Mouse (Mus musculus): ENCODE data around the gene Prc1. TPM values are rescaled to one million over a fixed set of nuclear protein-coding genes. Genes with fewer than 3 reads are reported as not detected.

Prc1 gene
- polyA plus RNA-seq, 1 experiment from 2014 or later = 158 TPM

- Histone ChIP-seq H3K9ac (ENCODE audit: low read depth, low read length) (no peak overlapping the region), H3K36me3 (ENCODE audit: control insufficient read depth, insufficient read depth, low read length) (peaks cover 61% of the 10 kb centered on the region), H3K27me3 (ENCODE audit: control insufficient read depth, insufficient read depth, low read length) (no peaks in the 10 kb centered on the region), H3K27ac (ENCODE audit: low read depth, low read length) (no peak overlapping the region), H3K4me3 (ENCODE audit: low read length) (no peak overlapping the region), H3K4me2 (replicated peaks; ENCODE audit: low read depth, low read length) (no peak overlapping the region), H3K9me3 (ENCODE audit: control insufficient read depth, low read length) (peaks cover 2% of the 10 kb centered on the region; the same call in 1 of the 2 replicates), H3K4me1 (ENCODE audit: control insufficient read depth, insufficient read depth, low read length) (no peaks in the 10 kb centered on the region)
- 87% methylated on average over 10 of the region's 10 CpGs for WGBS
- ATAC-seq (ENCODE audit: low FRiP score, low TSS enrichment) = no peak
Observed at GRCm38 (mm10) chr7:80280032-80280431, 14.2 kb upstream of the Prc1 start.

- H3K36me3 ChIP-seq (ENCODE audit: control insufficient read depth, insufficient read depth, low read length) = peaks cover 64% of the 10 kb centered on the region
- H3K4me1 ChIP-seq (ENCODE audit: control insufficient read depth, insufficient read depth, low read length) = no peaks in the 10 kb centered on the region
- H3K9me3 ChIP-seq (ENCODE audit: control insufficient read depth, low read length) = no peaks in the 10 kb centered on the region
- no peaks in the 10 kb centered on the region for H3K27me3 ChIP-seq (ENCODE audit: control insufficient read depth, insufficient read depth, low read length)
- no peak overlapping the region for H3K9ac ChIP-seq (ENCODE audit: low read depth, low read length)
- H3K27ac ChIP-seq (ENCODE audit: low read depth, low read length) = no peak overlapping the region
- H3K4me2 ChIP-seq (replicated peaks; ENCODE audit: low read depth, low read length) = no peak overlapping the region
- no peak overlapping the region for H3K4me3 ChIP-seq (ENCODE audit: low read length)
- 92% methylated on average over 2 of the region's 2 CpGs for WGBS
- ATAC-seq (ENCODE audit: low FRiP score, low TSS enrichment) = no peak
Observed at GRCm38 (mm10) chr7:80280998-80281397, 13.3 kb upstream of the Prc1 start.

- ATAC-seq (ENCODE audit: low FRiP score, low TSS enrichment) = no peak
- H3K4me2 ChIP-seq (replicated peaks; ENCODE audit: low read depth, low read length) = no peak overlapping the region
- no peak overlapping the region for H3K27ac ChIP-seq (ENCODE audit: low read depth, low read length)
- H3K27me3 ChIP-seq (ENCODE audit: control insufficient read depth, insufficient read depth, low read length) = no peaks in the 10 kb centered on the region
- H3K36me3 ChIP-seq (ENCODE audit: control insufficient read depth, insufficient read depth, low read length) = peaks cover 64% of the 10 kb centered on the region
- H3K4me3 ChIP-seq (ENCODE audit: low read length) = no peak overlapping the region
- 92% methylated on average over 3 of the region's 3 CpGs for WGBS
- H3K9ac ChIP-seq (ENCODE audit: low read depth, low read length) = no peak overlapping the region
- H3K4me1 ChIP-seq (ENCODE audit: control insufficient read depth, insufficient read depth, low read length) = no peaks in the 10 kb centered on the region
- no peaks in the 10 kb centered on the region for H3K9me3 ChIP-seq (ENCODE audit: control insufficient read depth, low read length)
Observed at GRCm38 (mm10) chr7:80281646-80282045, 12.6 kb upstream of the Prc1 start.

GRCm38 (mm10) chr7:80283226-80283918 is 10.9 kb upstream of the Prc1 start:
- H3K9ac ChIP-seq (ENCODE audit: low read depth, low read length) = no peak overlapping the region
- no peak overlapping the region for H3K4me3 ChIP-seq (ENCODE audit: low read length)
- no peaks in the 10 kb centered on the region for H3K27me3 ChIP-seq (ENCODE audit: control insufficient read depth, insufficient read depth, low read length)
- H3K36me3 ChIP-seq (ENCODE audit: control insufficient read depth, insufficient read depth, low read length) = peaks cover 67% of the 10 kb centered on the region
- ATAC-seq (ENCODE audit: low FRiP score, low TSS enrichment) = no peak
- no peaks in the 10 kb centered on the region for H3K9me3 ChIP-seq (ENCODE audit: control insufficient read depth, low read length)
- no peaks in the 10 kb centered on the region for H3K4me1 ChIP-seq (ENCODE audit: control insufficient read depth, insufficient read depth, low read length)
- WGBS = 88% methylated on average over 3 of the region's 3 CpGs
- H3K27ac ChIP-seq (ENCODE audit: low read depth, low read length) = no peak overlapping the region
- no peak overlapping the region for H3K4me2 ChIP-seq (replicated peaks; ENCODE audit: low read depth, low read length)

DNA sequence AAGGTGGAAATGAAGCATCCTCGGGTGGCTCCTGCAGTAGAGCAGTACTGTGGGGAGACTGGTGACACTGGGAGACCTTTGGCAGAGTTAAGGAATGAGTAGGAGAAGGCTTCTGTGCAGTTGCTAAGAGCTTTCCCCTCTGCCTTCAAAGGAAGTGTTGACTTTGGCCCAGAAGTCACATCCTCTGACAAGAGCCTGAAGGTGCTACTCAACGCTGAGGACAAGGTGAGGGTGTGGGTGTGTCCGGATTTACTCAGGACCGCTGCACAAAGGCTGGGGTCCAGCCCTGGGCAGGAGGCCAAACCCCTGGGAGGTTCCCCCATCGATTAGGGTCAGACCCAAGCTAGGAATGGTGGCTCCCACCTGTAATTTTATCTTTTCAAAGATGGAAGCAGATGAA is 9.9 kb upstream of the Prc1 start:
- no peak overlapping the region for H3K9ac ChIP-seq (ENCODE audit: low read depth, low read length)
- no peak overlapping the region for H3K4me2 ChIP-seq (replicated peaks; ENCODE audit: low read depth, low read length)
- no peaks in the 10 kb centered on the region for H3K27me3 ChIP-seq (ENCODE audit: control insufficient read depth, insufficient read depth, low read length)
- H3K27ac ChIP-seq (ENCODE audit: low read depth, low read length) = no peak overlapping the region
- ATAC-seq (ENCODE audit: low FRiP score, low TSS enrichment) = no peak
- WGBS = 86% methylated on average over 5 of the region's 5 CpGs
- no peak overlapping the region for H3K4me3 ChIP-seq (ENCODE audit: low read length)
- no peaks in the 10 kb centered on the region for H3K4me1 ChIP-seq (ENCODE audit: control insufficient read depth, insufficient read depth, low read length)
- H3K9me3 ChIP-seq (ENCODE audit: control insufficient read depth, low read length) = no peaks in the 10 kb centered on the region
- H3K36me3 ChIP-seq (ENCODE audit: control insufficient read depth, insufficient read depth, low read length) = peaks cover 61% of the 10 kb centered on the region

DNA sequence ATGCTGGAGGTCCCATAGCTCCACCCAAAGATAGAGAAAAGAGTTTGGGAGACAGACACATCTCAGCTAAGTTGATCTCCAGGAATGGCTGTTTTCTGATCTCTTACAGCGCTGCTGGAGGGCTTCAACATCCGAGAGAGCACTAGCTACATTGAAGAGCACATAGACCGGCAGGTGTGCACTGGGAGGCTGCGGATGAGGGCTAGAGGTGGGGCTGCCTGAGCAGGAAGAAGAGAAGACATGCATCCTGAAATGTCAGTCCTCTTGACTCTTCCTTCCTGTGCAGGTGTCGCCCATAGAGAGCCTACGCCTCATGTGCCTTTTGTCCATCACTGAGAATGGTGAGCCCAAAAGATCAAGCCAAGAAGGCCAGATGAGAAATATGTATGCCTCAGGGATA is 8.5 kb upstream of the Prc1 start:
- Histone ChIP-seq H3K4me1 (ENCODE audit: control insufficient read depth, insufficient read depth, low read length) (no peaks in the 10 kb centered on the region), H3K27me3 (ENCODE audit: control insufficient read depth, insufficient read depth, low read length) (no peaks in the 10 kb centered on the region), H3K27ac (ENCODE audit: low read depth, low read length) (no peak overlapping the region), H3K9ac (ENCODE audit: low read depth, low read length) (no peak overlapping the region), H3K36me3 (ENCODE audit: control insufficient read depth, insufficient read depth, low read length) (peaks cover 57% of the 10 kb centered on the region), H3K9me3 (ENCODE audit: control insufficient read depth, low read length) (no peaks in the 10 kb centered on the region), H3K4me2 (replicated peaks; ENCODE audit: low read depth, low read length) (no peak overlapping the region), H3K4me3 (ENCODE audit: low read length) (no peak overlapping the region)
- 93% methylated on average over 6 of the region's 6 CpGs for WGBS
- ATAC-seq (ENCODE audit: low FRiP score, low TSS enrichment) = no peak

GRCm38 (mm10) chr7:80287736-80288135 is 6.5 kb upstream of the Prc1 start:
- H3K36me3 ChIP-seq (ENCODE audit: control insufficient read depth, insufficient read depth, low read length) = peaks cover 57% of the 10 kb centered on the region
- no peaks in the 10 kb centered on the region for H3K9me3 ChIP-seq (ENCODE audit: control insufficient read depth, low read length)
- H3K27me3 ChIP-seq (ENCODE audit: control insufficient read depth, insufficient read depth, low read length) = no peaks in the 10 kb centered on the region
- H3K27ac ChIP-seq (ENCODE audit: low read depth, low read length) = no peak overlapping the region
- 80% methylated on average over 10 of the region's 10 CpGs for WGBS
- ATAC-seq (ENCODE audit: low FRiP score, low TSS enrichment) = no peak
- no peaks in the 10 kb centered on the region for H3K4me1 ChIP-seq (ENCODE audit: control insufficient read depth, insufficient read depth, low read length)
- no peak overlapping the region for H3K9ac ChIP-seq (ENCODE audit: low read depth, low read length)
- H3K4me2 ChIP-seq (replicated peaks; ENCODE audit: low read depth, low read length) = no peak overlapping the region
- no peak overlapping the region for H3K4me3 ChIP-seq (ENCODE audit: low read length)

GRCm38 (mm10) chr7:80294764-80295648 is 756 bp downstream of the Prc1 start:
- Histone ChIP-seq H3K4me2 (replicated peaks; ENCODE audit: low read depth, low read length) (peak overlapping the region; percentile 48), H3K9me3 (ENCODE audit: control insufficient read depth, low read length) (no peaks in the 10 kb centered on the region), H3K4me3 (ENCODE audit: low read length) (peak overlapping the region; percentile 95), H3K27me3 (ENCODE audit: control insufficient read depth, insufficient read depth, low read length) (no peaks in the 10 kb centered on the region), H3K36me3 (ENCODE audit: control insufficient read depth, insufficient read depth, low read length) (peaks cover 14% of the 10 kb centered on the region), H3K9ac (ENCODE audit: low read depth, low read length) (peak overlapping the region; percentile 77), H3K4me1 (ENCODE audit: control insufficient read depth, insufficient read depth, low read length) (peaks cover 7% of the 10 kb centered on the region; the same call in 1 of the 2 replicates), H3K27ac (ENCODE audit: low read depth, low read length) (peak overlapping the region; percentile 76)
- 9% methylated on average over 37 of the region's 37 CpGs for WGBS
- ATAC-seq (ENCODE audit: low FRiP score, low TSS enrichment) = peak; percentile 61; the same call in 1 of the 2 replicates

GRCm38 (mm10) chr7:80296462-80296861 is 2.2 kb downstream of the Prc1 start:
- no peak overlapping the region for H3K9ac ChIP-seq (ENCODE audit: low read depth, low read length)
- no peak overlapping the region for H3K4me3 ChIP-seq (ENCODE audit: low read length)
- peaks cover 7% of the 10 kb centered on the region; the same call in 1 of the 2 replicates for H3K4me1 ChIP-seq (ENCODE audit: control insufficient read depth, insufficient read depth, low read length)
- peaks cover 18% of the 10 kb centered on the region for H3K36me3 ChIP-seq (ENCODE audit: control insufficient read depth, insufficient read depth, low read length)
- no peak overlapping the region for H3K4me2 ChIP-seq (replicated peaks; ENCODE audit: low read depth, low read length)
- no peak overlapping the region for H3K27ac ChIP-seq (ENCODE audit: low read depth, low read length)
- WGBS = 94% methylated on average over 6 of the region's 6 CpGs
- H3K27me3 ChIP-seq (ENCODE audit: control insufficient read depth, insufficient read depth, low read length) = no peaks in the 10 kb centered on the region
- no peaks in the 10 kb centered on the region for H3K9me3 ChIP-seq (ENCODE audit: control insufficient read depth, low read length)
- no peak for ATAC-seq (ENCODE audit: low FRiP score, low TSS enrichment)

Data from kidney, embryonic 14.5 days (tissue).